Mouse (Mus musculus) telencephalon, adult 2 months (tissue): ENCODE measurements around the gene Arl13b.

ENCODE experiments used
- DNase-seq: peaks from one replicate; pipeline ENCODE4 v3.0.0-alpha.2; 2011; ENCODE audit warnings: low read depth, low spot score

Gene Arl13b

DNA sequence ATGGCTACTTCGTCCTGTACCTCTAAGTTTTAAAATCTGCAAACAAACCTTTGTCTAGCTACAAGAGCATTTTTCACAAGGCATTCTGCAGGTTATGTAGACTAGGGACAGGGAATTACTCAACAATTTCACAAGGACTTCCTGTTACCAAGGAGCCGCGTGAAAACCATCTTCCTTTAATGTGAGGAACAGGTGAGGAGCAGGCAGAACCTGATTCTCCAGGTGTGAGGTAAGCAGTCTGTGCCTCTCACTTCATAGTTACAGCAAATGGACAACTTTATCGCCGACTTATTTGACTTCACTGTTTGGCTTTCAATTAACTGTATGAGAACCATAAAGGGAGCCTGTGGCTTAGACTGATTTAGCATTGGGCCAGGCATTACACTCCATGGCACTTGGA lies 32.3 kb downstream of the Arl13b start, which contains the start of gene Stx19:
Stx19 (plus strand) TSS at position 186 of the 400 bp plus-strand sequence.
- DNase-seq: no peak

DNA sequence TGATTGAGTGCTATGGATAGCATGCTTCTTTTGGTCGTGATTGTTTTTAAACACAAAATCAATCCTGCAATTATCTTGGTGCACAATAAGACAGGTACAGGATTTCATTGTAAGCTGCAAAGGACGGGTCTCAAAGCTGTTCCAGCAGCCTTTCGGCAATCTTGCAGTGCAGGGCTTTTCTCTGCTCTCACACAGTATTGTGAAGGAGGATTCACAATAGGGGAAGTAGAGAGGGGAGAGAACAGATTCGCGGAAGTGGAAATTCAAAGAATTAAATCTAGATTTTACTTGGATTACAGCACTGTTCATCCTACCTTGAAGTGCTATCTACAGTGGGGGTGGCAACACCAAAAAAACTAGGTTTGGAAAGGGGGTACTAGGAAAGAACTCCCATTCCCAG lies 33.0 kb downstream of the Arl13b start:
- no peak for DNase-seq

DNA sequence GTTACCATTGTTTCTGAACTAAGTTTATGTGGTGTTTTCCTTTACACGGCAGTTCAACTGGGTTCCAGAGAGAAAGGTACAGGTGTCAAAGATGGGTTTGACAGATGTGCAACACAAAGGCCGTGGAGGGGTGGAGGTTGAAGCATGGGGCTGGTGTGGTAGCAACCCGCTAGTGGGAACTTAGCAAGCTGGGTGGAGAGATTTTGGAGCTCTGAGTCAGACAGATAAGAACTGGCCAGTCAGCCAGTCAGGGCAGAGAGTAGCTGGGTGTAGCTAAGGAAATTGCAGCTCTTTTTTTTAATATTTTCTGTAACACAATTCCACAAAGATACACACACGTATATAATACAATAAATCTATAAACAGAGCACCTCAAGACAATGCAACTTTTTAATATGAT lies 36.0 kb downstream of the Arl13b start:
- DNase-seq: no peak

DNA sequence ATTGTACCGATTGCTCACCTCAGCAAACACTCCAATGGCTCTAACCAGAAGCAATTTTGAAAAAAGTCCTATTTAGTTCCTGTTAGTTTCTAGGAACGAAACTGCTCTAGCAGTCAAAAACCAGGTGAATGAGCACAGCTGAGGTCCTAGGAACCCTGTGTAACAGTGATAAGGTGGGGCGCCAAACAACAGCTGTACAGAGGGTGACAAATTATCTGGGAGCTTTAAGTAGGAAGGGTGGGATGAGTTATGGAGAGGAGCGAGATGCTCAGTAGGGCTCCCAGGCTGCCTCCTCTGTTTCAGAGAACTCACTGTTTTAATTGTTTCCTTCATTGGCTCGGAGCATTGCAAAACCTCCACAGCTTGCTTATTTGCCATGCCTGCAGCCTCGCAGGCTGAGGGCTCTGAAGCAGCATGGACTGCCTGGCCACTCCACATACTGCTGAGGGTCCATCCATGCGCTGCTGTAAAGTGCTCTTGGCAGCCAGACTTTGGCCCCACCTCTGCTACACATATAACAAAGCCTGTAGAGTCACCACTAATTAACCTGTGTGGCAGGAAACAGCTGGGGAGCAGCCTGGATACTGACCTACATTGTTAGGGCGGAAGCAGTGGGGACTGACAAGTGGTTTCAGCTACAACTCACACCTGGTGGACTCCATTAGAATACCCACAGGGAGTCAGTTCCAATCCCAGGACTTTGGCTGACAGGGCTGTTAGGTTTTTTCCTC lies 39.4 kb downstream of the Arl13b start:
- DNase-seq: no peak

DNA sequence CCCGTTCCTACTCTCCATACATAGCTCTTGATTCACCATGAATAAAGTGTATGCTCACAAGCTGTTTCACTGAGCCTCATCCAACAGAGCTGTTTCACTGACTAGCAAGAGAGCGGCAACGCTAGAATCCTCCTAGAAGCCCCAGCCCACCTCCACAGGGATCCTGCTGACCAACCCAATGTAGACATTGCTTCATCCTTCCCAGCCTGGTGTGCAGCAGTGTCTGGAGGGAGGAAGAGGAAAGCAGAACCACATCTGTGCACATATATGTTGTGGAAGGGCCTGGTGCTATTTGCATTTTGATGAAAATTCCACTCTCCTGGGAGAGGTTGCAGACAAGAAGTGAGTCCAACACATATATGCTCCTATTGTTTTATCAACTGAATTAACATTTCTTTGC lies 42.2 kb downstream of the Arl13b start:
- no peak for DNase-seq

DNA sequence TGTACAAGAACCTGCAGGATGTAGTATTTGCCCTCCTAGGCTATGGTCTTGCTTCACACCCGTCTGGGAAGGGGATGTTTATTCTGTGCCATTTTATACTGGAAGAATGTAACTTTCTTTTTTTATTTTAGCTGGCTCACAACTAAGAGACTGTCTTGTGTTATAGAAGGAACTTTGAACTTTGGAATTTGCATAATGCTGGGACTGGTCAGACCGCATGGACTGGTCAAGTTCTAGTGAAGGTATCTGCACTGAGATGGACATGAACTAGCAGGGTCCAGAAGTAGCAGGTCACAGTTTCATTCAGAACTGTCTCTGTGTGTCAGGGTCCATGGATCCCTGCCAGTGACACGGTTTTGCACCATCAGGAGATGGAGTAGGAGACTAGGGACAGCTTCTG lies 47.0 kb downstream of the Arl13b start:
- DNase-seq: no peak

DNA sequence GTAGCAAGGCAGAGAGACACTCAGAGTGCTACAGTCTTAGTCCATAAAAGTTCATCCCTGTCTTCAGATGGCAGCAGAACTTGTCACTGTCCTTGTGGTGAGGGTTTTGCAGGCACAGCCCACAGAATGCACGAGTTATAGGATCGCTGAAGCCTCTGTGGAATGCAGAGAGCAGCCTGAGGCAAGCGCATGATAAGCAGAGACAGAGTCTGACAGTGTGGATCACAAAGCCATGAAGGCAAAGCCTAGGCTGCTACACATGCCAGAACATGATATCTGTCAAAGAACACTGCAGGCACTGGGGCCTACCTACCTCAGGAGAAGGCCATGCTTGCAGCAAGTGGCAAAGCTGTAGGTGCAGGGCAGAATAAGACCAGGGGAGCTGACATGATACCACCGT lies 47.4 kb downstream of the Arl13b start:
- no peak for DNase-seq

DNA sequence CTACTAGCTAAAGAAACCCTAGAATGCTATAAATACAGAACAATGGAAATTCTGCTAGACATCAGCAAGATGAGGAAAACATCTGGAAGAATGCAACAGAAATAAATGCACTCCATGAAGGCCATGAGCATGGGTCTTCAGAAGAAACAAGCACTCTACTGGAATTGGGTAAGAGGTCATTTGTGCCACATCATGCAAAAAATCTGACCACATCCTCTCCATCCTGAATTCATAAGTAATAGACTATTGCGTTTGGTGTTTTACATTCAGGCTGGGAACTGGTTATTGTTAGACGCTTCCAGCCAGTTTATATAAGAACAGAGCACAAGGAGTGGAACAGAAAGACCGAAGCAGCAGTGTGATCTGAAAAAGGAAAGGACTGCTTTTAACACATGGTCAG lies 48.0 kb downstream of the Arl13b start:
- no peak for DNase-seq

DNA sequence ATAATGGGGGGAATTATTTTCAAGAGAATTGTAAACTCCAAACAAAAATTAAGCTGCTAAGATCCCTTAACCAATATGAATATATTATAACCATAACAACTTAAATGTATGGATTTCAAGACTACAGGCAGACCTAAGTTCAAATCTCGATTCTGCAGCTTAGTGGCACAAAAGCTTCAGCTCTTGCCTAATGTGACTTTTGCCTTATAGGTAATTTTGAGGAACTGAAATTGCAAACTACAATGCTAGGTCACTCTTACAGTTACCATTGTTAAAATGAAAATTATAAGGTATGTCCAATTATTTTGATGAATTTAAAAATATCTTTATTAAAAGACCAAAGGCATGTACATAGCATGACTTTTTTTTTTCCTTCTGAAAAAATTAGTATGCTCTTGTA lies 50.2 kb downstream of the Arl13b start:
- no peak for DNase-seq

DNA sequence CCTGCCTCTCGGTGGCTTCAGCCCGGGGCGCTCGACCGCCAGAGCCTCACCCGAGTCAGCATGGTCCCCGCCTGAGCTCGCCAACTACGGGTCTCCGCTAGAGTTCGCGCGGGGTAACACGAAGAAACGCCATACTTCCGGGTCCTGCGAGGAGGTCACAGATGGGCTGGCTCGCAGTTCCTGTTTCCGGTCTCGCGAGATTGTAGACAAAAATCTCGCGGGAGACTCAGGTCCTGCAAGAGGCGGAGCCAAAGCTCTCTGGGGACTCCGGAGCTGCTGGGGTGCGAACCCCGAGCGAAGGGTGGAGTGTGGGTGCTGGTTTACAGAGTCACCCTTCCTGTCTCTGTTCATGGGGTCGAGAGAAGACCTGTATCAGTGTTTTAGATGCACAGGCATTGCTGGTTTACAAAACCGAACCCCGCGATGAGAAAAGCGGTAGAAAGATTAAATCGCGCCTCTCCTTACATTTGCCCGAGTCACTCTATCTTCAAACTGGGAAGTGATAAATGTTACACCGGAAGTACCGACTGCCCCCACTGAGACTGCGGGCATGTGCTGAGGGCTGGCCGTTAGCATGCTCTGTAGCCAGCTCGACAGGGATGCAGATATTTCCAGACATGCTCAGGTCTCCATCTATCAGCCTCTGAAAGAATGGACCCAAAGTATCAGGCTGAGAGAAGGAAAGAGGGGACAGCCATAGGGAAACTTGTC lies 60.1 kb downstream of the Arl13b start, which contains the start of gene Nsun3:
Nsun3 (minus strand) TSS at position 198 of the 711 bp plus-strand sequence.
- peak; percentile 98 for DNase-seq

DNA sequence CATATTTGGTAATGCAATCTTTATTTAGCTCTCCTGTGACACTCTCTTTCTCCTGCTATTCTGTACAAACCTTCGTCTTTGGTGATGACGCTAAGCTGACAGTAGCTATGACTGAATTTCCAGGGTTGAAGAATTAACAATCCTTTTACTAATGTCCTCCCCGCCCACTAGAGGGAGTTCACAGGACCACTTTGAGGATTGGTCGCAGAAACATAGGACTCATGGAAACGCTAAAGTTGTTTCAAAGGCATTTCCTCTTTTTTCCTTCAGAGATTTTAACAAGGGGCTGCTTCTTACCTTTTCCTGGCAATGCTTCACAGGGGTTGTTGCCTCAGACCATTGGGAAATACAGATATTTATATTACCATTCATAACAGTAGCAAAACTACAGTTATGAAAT lies 64.6 kb downstream of the Arl13b start:
- DNase-seq: no peak

DNA sequence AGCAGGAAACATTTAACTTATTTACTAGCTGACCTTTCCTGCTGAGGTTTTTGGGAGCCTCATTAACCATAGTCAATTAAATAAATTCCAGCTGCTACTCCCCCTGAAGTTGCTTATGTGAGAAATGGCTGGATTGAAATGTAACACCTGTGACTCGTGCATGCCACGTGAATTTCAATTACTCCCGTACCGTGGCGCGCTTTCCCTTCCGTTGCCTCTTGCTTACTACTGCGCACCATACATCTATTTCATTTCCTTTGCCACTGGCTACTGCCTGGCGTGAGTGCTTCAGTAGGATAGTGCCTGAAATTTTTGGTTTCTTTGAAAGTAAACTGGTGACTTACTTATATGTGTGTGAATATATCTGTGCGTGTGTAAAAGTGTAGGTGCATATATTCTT lies 68.6 kb downstream of the Arl13b start:
- DNase-seq: no peak

DNA sequence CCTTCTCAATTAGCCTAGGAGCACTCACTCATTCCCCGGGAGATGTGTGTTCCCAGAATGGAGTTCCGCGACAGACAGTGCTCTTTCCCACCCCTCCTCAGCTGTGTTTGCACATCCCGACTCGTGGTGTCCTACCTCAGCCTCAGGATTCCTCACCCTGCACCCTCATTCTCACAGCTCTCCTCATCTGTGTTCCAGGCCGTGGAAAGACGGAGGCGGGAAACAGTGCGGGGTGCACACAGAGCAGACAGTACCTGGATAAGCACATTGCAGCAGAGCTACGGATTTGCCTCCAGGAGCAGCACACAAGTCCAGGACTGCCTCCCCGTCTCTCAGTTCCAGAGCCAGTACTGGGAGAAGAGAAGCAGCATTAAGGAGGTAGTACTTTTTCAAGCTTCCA lies 70.8 kb downstream of the Arl13b start:
- DNase-seq: no peak

DNA sequence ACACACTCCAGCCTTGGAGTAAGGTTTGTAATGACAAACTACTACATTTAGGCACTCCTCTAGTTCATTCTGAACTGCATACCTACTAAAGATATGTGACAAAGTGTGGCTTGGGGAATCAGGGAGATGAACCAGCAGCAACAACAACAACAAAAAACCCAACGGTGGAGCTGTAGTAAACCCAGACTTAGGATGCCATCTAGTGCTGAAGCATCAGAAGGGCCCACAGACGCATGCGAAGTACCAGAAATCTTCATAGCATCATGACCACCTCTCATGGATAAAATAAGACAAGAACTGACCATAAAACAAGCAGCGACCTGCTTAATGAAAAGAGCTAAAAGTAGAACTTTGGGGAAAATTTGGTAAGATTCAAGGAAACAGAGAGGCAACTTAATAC lies 73.4 kb downstream of the Arl13b start:
- no peak for DNase-seq

DNA sequence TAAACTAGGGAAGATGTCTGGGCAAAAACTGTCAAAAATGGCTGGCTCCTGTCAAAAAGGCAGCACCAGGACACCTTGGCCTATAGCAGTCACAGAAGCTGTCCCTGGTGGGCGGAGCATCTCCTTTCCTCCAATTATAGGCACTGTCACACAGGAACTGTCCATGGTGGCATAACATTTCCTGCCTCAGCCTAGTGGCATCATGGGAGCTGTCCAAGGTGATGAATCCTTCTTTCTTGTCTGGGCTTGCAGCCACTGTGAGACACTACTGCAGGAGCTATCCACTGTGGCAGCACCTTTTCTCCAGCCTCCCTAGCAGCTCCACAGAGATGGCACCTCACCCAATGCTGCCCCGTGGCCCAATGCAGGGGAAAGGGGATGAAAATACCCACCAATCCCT lies 88.5 kb downstream of the Arl13b start:
- DNase-seq: no peak

DNA sequence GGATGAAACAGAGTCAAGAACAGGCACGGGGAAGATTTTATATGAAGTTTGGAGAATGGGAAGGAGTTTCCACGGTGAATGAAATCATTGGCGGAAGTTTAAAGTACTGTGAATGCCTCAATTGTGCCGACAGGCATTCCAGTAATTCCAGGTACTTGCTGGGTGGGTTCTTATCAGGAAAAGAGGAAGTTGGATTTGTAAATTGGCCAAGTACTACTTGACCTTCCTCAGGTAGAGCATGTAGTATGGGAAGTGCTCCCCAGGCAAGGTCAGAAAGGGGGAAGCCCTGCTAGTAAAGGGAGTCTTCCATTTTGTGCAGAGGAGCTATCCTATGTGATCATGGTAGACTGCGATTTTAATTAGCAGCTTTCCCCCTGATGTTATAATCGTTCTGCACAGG lies 91.5 kb downstream of the Arl13b start:
- no peak for DNase-seq

DNA sequence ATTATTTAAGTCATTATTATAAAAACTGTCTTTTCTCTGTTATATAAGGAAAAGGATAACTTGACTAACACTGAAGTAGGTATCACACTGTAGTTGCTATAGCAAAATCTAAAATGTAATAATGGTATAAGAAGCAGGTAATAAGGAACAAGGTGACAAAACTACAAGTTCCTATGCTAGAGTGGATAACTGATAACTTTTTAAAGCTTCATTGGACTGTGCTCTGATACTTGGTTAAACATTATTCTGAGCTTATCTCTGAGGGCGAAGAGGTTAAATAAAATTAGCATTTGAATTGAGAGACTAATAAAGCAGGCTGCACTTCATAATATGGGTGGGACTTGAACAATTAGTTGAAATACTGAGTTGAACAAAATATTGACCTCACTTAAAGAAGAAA lies 93.2 kb downstream of the Arl13b start:
- DNase-seq: no peak

DNA sequence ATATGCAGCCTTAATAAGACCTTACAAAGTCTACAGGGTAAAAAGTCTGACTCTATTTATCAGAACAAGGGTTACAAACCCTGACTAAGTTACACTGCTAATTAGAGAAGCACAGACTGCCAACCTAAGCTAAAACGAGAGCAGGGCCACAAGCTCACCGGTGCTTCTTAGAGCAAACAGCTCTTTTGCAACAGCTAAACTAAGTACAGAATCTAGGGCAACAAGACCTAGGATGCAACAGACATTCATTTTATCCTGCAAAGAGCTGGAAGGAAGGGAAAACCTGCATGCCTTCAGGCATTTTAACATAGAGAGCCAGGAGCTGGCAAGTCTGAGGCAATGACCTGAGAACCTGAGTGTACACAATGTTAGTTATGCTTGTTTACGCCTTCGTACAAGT lies 93.8 kb downstream of the Arl13b start:
- DNase-seq: no peak

DNA sequence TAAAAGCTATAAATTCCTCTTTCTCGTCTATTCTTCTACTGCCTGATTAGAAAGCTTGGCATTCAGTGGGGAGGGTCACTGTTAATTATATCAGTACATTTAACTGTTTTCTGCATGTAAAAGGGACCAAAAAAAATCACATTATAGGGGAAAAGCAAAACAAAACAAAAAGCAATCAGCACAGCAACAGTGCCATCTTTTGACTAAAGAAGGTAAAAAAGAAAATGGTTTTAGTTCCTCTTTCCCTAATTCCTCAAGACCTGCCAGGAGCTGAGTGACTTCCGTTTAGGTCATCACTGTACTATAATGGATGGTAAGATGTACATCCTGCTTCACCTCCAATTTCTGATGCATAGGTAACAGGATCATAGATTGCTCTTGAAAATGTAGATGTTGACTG lies 101.0 kb downstream of the Arl13b start:
- no peak for DNase-seq
